Mouse (Mus musculus) liver, embryonic 16.5 days (tissue): ENCODE data around the gene Gpr88. TPM values are rescaled to one million over a fixed set of nuclear protein-coding genes. Genes with fewer than 3 reads are reported as not detected.
A peak's percentile ranks its signal among the peaks of the same experiment; 100 is the strongest.

Experiments
- ATAC-seq: fragments of 200-750 bp; cut with Nextera tagmentation; 2 replicates; pipeline ENCODE4 v1.8.0; 2017; ENCODE audit warnings: low read depth, mild to moderate bottlenecking, moderate number of reproducible peaks, moderate library complexity
- H3K27ac ChIP-seq: fragments of 300-500 bp; sonication (generic); 2 replicates; pipeline ENCODE4 v1.5.1; 2014; ENCODE audit warnings: mild to moderate bottlenecking, low read length
- H3K27me3 ChIP-seq: fragments of 300-500 bp; sonication (generic); 2 replicates; pipeline ENCODE4 v1.6.1; 2014; ENCODE audit warnings: low read depth, low read length, mixed read lengths; ENCODE audit not compliant: control insufficient read depth, insufficient read depth
- H3K36me3 ChIP-seq: fragments of 300-500 bp; sonication (generic); 2 replicates; pipeline ENCODE4 v1.6.1; 2014; ENCODE audit warnings: mild to moderate bottlenecking; ENCODE audit not compliant: control insufficient read depth, insufficient read depth
- H3K4me1 ChIP-seq: fragments of 300-500 bp; sonication (generic); 2 replicates; pipeline ENCODE4 v1.6.1; 2014; ENCODE audit warnings: low read depth, low read length, mixed read lengths; ENCODE audit not compliant: control insufficient read depth
- H3K4me2 ChIP-seq: fragments of 300-500 bp; sonication (generic); 2 replicates; pipeline ENCODE4 v1.6.1; 2014; ENCODE audit warnings: low read depth, low read length, mixed read lengths
- H3K4me3 ChIP-seq: fragments of 300-500 bp; sonication (generic); 2 replicates; pipeline ENCODE4 v1.5.1; 2014; ENCODE audit warnings: low read depth, mild to moderate bottlenecking, low read length
- H3K9ac ChIP-seq: fragments of 300-500 bp; sonication (generic); 2 replicates; pipeline ENCODE4 v1.6.1; 2014; ENCODE audit warnings: low read depth, low read length
- H3K9me3 ChIP-seq: fragments of 300-500 bp; sonication (generic); replicated peaks from 2 replicates; pipeline ENCODE4 v1.6.1; 2016; ENCODE audit warnings: low read length; ENCODE audit not compliant: control insufficient read depth
- WGBS: fragments of 180-500 bp; shearing (Covaris S2); extraction: QIAGEN DNeasy Blood & Tissue Kit; methylation state at CpG from one replicate; pipeline ENCODE4 v1.1.7; 2014; ENCODE audit not compliant: insufficient replicate concordance; 5-methylcytosine and 5-hydroxymethylcytosine counted together
- polyA plus RNA-seq: library from polyadenylated mRNA; unstranded; fragments of >200 nt; fragmentation: Nextera tagmentation; extraction: Ambion mirVana; gene quantifications from 2 replicates; pipeline ENCODE4 v1.2.1, GENCODE M21; 2015

Gpr88 gene
- polyA plus RNA-seq, 1 experiment from 2014 or later = 0.22 TPM

DNA sequence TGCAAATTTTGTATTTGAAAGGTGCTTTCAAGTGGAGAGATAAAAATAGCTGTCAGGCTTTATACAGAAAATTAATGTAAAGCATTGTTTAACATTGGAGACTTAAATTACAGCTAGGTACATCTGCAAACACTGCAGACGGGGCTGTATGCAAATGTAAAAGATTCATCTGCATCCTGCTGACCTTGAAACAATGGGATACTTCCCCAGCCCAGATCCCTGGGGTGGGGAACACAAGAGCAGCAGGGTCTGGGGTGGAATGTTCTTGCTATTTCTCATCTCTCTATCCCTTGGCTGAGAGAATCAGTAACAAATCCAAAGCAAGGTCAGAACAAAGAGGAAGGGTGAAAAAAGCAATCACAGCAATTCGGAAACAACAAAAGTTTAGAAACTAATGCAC, 30.7 kb upstream of the Gpr88 start:
- no peak for ATAC-seq
- Histone ChIP-seq H3K4me1 (no peaks in the 10 kb centered on the region; the same call in 1 of the 2 replicates), H3K4me2 (no peak overlapping the region), H3K27me3 (no peaks in the 10 kb centered on the region), H3K4me3 (no peak overlapping the region), H3K27ac (no peak overlapping the region), H3K36me3 (no peaks in the 10 kb centered on the region), H3K9ac (no peak overlapping the region), H3K9me3 (no peaks in the 10 kb centered on the region)
- WGBS = 54% methylated on average over 2 of the region's 2 CpGs

GRCm38 (mm10) chr3:116281663-116282062, 28.4 kb upstream of the Gpr88 start:
- Histone ChIP-seq H3K36me3 (no peaks in the 10 kb centered on the region), H3K27ac (no peak overlapping the region), H3K4me2 (no peak overlapping the region), H3K9me3 (no peaks in the 10 kb centered on the region), H3K4me1 (no peaks in the 10 kb centered on the region), H3K4me3 (no peak overlapping the region), H3K27me3 (no peaks in the 10 kb centered on the region), H3K9ac (no peak overlapping the region)
- 85% methylated on average over 6 of the region's 6 CpGs for WGBS
- no peak for ATAC-seq

DNA sequence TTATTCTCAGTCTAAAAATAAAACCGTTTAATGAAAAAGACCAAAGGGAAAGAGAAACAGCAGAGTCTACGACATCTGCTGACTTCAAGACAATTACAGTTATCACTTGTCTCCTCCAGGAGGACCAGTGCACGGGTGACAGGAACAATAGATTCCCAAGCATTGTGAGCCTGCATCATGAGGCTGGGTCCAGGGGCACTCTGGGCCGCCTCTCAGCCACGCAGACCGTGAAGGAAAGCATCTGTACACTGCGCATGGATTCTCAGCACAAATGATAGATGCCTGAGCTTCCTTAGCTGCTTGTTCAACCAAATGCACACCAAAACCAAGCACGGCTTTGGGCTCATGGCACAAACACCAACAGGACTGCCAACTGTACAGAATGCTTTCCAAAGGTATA, 23.8 kb upstream of the Gpr88 start:
- H3K9ac ChIP-seq = no peak overlapping the region
- H3K4me3 ChIP-seq = no peak overlapping the region
- H3K4me2 ChIP-seq = no peak overlapping the region
- no peaks in the 10 kb centered on the region for H3K9me3 ChIP-seq
- no peak for ATAC-seq
- WGBS = 62% methylated on average over 8 of the region's 8 CpGs
- H3K4me1 ChIP-seq = no peaks in the 10 kb centered on the region
- no peak overlapping the region for H3K27ac ChIP-seq
- no peaks in the 10 kb centered on the region for H3K27me3 ChIP-seq
- H3K36me3 ChIP-seq = no peaks in the 10 kb centered on the region

DNA sequence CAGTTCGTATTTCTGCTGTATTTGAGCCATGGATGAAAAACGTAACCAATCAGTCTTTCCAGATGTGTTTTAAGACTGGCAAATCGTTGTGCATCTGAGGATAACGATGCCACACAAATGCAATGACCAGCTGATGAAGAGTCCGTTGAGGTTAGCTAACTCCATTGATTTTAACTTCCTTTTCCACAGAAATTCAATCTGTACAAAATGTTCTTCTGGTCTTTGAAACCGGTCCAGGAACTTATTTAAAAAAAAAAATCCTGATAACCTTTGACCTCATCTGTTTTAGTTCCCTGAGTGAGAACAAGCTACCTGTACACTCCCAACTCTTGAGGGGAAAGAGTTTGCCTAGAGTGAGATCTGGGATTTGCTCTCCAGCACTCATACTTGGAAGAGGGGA, 18.4 kb upstream of the Gpr88 start:
- Histone ChIP-seq H3K4me3 (no peak overlapping the region), H3K27me3 (no peaks in the 10 kb centered on the region), H3K9ac (no peak overlapping the region), H3K36me3 (no peaks in the 10 kb centered on the region), H3K4me2 (no peak overlapping the region), H3K4me1 (no peaks in the 10 kb centered on the region), H3K27ac (no peak overlapping the region), H3K9me3 (no peaks in the 10 kb centered on the region)
- WGBS = 62% methylated on average over 6 of the region's 6 CpGs
- no peak for ATAC-seq

DNA sequence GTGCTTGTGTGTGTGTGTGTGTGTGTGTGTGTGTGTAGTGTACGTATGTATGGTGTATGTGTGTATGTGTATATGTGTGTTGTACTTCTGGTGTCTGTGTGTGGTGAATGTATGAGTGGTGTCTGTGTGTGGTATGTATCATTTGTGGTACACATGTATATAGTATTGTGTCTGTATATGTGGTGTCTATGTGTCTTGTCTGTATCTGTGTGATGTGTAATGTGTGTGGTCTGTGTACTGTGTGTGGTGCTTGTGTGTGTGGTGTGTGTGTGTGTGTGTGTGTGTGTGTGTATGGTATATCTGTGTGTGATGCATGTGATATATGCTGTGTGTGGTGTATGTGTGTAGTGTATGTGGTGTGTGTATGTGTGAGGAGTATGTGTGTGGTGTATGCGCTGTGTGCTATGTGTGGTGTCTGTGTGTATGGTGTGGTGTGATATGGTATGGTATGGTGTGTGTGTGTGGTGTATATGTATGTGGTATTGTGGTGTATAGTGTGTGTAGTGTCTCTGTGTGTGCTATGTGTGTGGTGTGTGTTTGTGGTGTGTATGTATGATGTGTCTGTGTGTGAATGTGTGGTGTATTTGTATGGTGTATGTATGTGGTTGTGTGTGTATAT, 13.8 kb upstream of the Gpr88 start:
- Histone ChIP-seq H3K36me3 (no peaks in the 10 kb centered on the region), H3K27me3 (no peaks in the 10 kb centered on the region), H3K4me3 (no peak overlapping the region), H3K4me1 (no peaks in the 10 kb centered on the region), H3K9me3 (no peaks in the 10 kb centered on the region), H3K27ac (no peak overlapping the region), H3K9ac (no peak overlapping the region), H3K4me2 (no peak overlapping the region)
- no peak for ATAC-seq
- WGBS = 72% methylated on average over 2 of the region's 2 CpGs

DNA sequence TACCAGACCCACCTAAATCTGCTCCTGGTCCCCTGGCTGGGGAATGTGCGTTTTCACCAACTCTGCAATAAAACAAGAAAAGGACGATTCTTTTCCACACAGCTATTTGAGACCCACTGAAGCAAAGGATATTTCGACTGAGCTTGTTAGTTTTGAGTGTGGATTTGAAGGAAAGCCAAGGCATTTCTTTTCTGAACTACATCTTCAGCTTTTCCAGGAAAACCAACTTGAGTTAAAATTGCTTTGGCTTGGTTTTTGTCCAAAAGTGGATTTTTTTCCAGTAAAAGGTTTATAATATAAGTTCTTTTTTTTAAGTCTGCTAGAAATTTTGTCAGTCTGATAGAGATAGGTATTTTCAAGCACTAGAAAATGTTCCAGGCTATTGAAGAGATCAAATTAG, 13.1 kb upstream of the Gpr88 start:
- no peak for ATAC-seq
- Histone ChIP-seq H3K9ac (no peak overlapping the region), H3K4me3 (no peak overlapping the region), H3K36me3 (no peaks in the 10 kb centered on the region), H3K4me2 (no peak overlapping the region), H3K9me3 (no peaks in the 10 kb centered on the region), H3K27me3 (no peaks in the 10 kb centered on the region), H3K27ac (no peak overlapping the region), H3K4me1 (no peaks in the 10 kb centered on the region)
- 60% methylated on average over 3 of the region's 3 CpGs for WGBS

DNA sequence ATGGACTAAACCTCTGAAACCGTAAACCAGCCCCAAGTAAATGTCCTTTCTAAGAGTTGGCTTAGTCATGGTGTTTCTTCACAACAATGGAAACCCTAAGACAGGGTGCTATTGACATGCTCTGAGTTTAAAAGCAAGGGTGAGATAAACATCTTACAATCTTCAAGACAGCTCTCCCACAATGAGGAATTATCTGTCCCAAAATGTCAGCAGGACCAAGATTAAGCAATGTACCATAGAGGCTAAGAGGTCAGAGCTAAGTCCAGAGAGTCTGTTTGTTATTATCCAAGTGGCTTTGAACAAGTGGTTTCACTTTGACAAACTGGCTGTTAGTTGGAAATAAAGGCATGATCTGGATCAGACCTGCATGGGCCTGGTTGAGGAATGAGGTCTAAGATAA, 10.7 kb upstream of the Gpr88 start:
- H3K4me2 ChIP-seq = no peak overlapping the region
- no peaks in the 10 kb centered on the region for H3K27me3 ChIP-seq
- H3K4me3 ChIP-seq = no peak overlapping the region
- H3K9me3 ChIP-seq = no peaks in the 10 kb centered on the region
- peak; percentile 64 for ATAC-seq
- 69% methylated on average over 1 of the region's 1 CpGs for WGBS
- no peak overlapping the region for H3K9ac ChIP-seq
- H3K27ac ChIP-seq = peak overlapping the region; percentile 21; the same call in 1 of the 2 replicates
- H3K4me1 ChIP-seq = no peaks in the 10 kb centered on the region
- no peaks in the 10 kb centered on the region for H3K36me3 ChIP-seq

GRCm38 (mm10) chr3:116263061-116263460, 9.8 kb upstream of the Gpr88 start:
- WGBS = 73% methylated on average over 5 of the region's 5 CpGs
- Histone ChIP-seq H3K27ac (no peak overlapping the region), H3K4me3 (no peak overlapping the region), H3K9ac (no peak overlapping the region), H3K36me3 (no peaks in the 10 kb centered on the region), H3K9me3 (no peaks in the 10 kb centered on the region), H3K27me3 (no peaks in the 10 kb centered on the region), H3K4me2 (no peak overlapping the region), H3K4me1 (no peaks in the 10 kb centered on the region)
- no peak for ATAC-seq

- no peak overlapping the region for H3K4me3 ChIP-seq
- H3K27ac ChIP-seq = no peak overlapping the region
- no peak overlapping the region for H3K9ac ChIP-seq
- H3K36me3 ChIP-seq = no peaks in the 10 kb centered on the region
- no peak for ATAC-seq
- no peaks in the 10 kb centered on the region for H3K9me3 ChIP-seq
- H3K27me3 ChIP-seq = peaks cover 29% of the 10 kb centered on the region
- 17% methylated on average over 5 of the region's 5 CpGs for WGBS
- H3K4me1 ChIP-seq = no peaks in the 10 kb centered on the region
- H3K4me2 ChIP-seq = no peak overlapping the region
Observed at GRCm38 (mm10) chr3:116256104-116256503, 2.8 kb upstream of the Gpr88 start.
